Mouse (Mus musculus): ENCODE measurements around the gene Col2a1.

Col2a1 gene

DNA sequence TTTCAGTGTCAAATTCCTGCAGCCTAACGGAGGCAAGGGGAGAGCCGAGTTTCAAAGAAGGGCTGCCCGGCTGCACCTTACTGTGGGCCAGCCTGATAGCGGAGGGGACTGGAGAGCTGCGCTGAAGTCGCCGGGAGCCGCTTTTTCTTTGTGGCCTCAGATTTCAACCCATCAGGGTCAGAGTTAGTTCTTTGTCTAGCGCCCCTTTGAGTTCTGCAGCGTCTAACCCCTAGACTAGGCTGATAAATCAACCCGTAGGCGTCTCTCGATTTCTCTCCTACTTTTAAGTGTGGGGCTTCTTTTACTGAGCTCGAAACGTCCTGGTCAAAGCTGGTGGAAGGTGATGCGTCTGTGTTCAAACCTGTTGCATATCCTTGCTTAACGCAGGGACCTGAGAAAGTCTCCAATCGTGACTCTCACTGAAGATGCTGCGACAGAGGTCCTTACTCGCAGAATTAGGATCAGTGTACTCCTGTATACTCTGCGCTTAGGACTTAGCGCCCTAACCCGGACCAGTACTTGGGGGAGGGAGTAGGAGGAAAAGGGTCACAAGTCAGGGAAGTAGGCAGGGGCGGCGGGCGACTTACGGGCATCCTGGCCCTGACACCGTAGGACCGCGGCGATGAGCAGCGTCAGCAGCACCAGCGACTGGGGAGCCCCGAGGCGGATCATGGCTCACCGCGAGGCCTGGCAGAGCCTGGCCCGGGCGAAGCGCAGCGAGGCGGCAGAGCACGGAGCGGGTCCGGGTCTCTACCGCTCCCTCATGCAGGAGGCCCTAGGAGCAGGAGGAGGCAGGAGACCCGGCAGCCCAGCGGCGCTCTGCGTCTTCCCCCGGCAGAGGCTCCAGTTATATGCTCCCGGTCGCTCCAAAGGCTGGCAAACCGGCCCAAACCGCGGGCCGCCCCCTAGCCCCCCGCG is at the start of gene Col2a1:
Gene Col2a1 (minus strand): TSS at position 874 of the 918 bp plus-strand sequence.
- peak; percentile 89 for DNase-seq

GRCm38 (mm10) chr15:98051685-98052084 is 47.2 kb upstream of the Col2a1 start:
- no peak for DNase-seq

- DNase-seq: no peak
These were observed 44.6 kb upstream of the Col2a1 start for GRCm38 (mm10) chr15:98048918-98049700.

DNA sequence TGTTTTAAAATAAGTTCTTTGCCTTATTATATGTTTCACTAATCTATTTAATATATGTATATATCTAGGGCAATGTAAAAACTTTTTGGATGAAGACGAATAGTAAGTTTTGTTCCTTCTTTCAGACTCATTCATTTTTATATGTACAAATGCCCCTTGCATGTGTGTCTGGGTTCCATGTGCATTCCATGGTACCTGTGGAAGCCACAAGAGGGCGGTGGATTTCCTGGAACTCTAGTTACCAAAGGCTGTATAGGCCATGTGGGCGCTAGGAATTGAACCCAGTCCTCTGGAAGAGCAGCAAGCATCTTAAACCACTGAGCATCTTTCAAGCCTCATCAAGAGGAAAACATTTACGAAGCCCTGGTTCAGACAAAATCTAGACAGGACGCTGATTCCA is 39.9 kb upstream of the Col2a1 start:
- no peak for DNase-seq

GRCm38 (mm10) chr15:98043967-98044366 is 39.5 kb upstream of the Col2a1 start:
- DNase-seq: no peak

GRCm38 (mm10) chr15:98042508-98042907 is 38.0 kb upstream of the Col2a1 start:
- no peak for DNase-seq

DNA sequence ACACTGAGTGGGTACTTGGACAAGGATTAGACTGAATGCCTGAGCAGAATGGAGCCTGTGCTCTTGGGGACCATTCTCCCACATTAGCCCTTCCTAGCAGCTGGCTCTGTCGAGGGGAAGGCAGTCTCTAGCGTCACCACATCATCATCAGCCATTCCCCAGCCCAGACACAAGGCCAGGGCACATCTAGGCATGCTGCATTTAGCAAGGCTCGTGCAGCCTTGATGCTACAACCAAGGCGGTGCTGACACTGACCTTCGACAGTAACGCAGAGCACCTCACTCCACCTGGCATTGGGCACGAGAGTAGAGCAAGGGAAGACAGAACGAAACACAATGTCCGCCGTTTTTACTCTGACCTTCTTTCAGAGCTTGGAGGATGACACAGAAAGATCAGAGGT is 35.2 kb upstream of the Col2a1 start:
- DNase-seq: no peak

GRCm38 (mm10) chr15:98036578-98036977 is 32.1 kb upstream of the Col2a1 start:
- DNase-seq: no peak

- no peak for DNase-seq
These were observed 30.7 kb upstream of the Col2a1 start for GRCm38 (mm10) chr15:98035076-98035755.

GRCm38 (mm10) chr15:98033233-98033748 is 28.8 kb upstream of the Col2a1 start:
- peak; percentile 29 for DNase-seq

- DNase-seq: no peak
These were observed 25.3 kb upstream of the Col2a1 start for GRCm38 (mm10) chr15:98029798-98030197.

- peak; percentile 44 for DNase-seq
These were observed 22.7 kb upstream of the Col2a1 start for GRCm38 (mm10) chr15:98026967-98027904.

GRCm38 (mm10) chr15:98025611-98026010 is 21.1 kb upstream of the Col2a1 start:
- DNase-seq: no peak

DNA sequence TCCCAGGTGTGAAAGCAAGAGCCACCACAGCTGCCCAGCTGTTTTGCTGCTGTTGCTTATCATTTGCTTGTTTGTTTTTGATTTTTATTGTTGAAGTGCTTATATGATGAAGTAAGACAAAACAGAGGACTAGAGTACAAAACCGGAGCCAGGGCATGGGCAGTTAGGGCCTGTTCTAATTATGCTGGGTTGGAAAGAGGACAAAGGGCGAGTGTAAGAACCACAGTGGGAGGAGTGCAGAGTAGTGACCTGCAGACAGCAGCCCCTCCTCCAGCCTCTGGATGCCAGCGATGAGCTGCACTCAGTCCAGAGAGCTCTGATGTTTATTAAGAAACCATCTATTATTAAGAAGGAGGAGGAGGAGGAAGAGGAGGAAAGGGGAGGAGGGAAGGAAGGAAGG is 18.6 kb upstream of the Col2a1 start:
- DNase-seq: peak; percentile 39

DNA sequence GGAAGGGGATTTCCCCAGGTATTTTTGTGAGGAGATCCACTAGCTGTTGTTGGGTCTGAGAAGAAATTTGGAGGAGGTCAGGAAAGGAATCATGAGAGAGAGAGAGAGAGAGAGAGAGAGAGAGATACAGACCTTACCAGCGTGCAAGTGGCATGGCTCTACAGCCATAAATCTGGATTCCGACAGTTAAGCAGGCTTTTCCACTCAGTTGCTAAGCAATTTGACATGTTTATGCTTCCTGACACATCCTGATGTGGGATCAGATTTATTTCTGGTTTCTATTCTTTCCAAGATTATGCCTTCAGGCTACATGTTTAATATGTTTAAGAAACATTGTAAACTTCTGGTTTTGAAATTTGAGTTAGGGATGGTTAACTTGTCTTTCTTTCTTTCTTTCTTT is 17.4 kb upstream of the Col2a1 start:
- peak; percentile 59 for DNase-seq

DNA sequence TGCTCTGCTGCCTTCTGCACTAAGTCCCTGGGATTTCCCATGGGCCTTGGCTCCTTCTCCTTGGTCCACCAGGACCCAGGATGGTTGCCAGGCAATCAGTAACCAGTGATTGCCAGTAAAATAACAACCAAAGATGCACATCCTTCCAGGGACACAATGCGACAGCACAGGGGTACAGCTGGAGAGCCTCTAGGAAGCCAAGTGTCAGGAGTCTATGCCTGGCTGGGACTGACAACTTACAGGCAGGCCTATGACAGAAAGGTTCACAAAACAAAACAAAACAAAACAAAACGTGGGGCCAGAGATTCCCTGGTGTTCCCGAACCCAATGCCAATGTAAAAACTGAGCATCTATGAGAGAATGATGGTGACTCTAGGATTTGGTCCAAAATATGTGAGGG is 14.6 kb upstream of the Col2a1 start:
- no peak for DNase-seq

DNA sequence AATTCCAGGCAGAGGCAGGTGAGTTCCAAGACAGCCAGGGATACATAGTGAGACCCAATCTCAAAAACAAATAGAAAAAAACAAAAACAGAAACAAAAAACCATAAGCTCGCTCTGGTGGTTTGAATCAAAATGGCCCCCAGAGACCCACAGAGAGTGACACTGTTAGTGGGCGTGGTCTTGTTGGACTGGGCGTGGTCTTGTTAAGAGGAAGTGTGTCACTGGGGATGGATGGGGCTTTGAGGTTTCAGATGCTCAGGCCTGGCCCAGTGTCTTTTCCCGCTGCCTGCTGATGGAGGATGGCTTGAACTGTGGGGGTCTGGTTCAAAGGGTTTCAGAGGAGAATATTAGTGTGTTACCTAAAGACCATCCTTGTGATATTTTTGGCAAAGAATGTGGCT is 13.4 kb upstream of the Col2a1 start:
- DNase-seq: peak; percentile 39

GRCm38 (mm10) chr15:98012810-98013209 is 8.3 kb upstream of the Col2a1 start:
- DNase-seq: no peak

DNA sequence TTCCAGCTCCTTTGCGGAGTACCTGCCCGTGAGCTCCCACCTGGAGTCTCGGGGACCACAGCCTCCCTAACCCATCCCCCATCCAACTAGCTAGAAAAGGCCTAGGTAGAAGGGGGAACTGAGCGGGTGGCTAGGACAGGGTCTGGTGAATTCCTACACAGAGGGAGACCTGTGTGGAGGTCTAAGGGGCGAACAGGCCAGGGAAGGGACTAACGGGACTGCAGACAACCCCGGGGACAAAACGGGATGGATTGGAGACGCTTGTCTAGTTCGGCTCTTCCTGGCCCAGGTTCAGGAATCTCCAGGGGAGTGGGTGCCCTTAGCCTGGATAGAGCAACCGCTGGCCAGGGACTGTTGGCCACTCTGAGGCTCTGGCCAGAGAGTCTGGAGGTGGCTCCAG is 686 bp upstream of the Col2a1 start:
- peak; percentile 36 for DNase-seq

GRCm38 (mm10) chr15:98004740-98005159 is 255 bp upstream of the Col2a1 start:
- no peak for DNase-seq

DNA sequence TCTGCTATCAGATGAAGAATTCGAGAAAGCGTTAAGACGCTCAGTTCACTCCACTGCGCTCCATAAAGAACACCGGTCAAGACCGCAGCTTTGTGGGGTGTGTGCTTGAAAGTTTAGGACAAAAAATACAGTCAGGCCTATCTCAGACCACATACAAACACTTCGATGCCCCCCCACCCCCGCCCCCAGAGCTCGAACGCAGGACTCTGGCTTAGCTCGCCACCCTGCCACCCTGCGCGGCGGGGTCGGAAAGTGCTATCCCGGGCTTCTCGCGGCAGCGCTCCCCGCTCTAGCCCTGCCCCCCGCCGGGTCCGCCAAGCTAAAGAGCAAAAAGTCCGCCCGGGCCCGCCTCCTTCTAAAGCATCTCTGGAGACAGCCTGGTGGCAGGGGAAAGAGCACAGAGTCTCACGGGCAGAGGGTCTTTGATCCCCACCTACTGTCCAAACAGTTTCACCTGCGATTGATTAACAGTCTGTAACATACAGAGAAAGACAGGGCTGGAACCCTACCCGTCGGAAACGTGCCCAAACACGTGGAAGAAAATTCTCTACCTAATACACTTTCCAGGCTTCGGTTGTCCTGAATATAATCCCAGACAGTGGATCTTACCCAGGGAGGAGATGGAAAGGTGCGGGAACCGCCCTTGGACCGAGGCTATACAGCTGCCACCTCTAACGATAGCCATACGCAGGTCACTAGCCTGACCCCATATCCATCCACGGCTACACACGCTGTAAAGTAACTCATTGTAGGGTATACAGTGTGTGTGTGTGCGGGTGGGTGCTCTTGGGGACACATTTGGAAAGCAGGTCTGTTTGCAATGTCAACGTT is 1.3 kb downstream of the Col2a1 start:
- peak; percentile 87 for DNase-seq
